Mouse (Mus musculus): ENCODE results near the gene Ipo8.

- TF ChIP-seq CTCF (conservative IDR thresholded peaks at IDR 0.05; ENCODE audit: low read length) (no peak), POU5F1 (IDR thresholded peaks at IDR 0.05; ENCODE audit: borderline replicate concordance, low read length) (no peak)
Observed at GRCm38 (mm10) chr6:148786186-148786585, 45.1 kb downstream of the Ipo8 start.

All from E14TG2a.4 (cell line).